Mouse (Mus musculus) bone marrow, adult 2 months (tissue): ENCODE results near the gene Jph3.

Experiments used
- CTCF ChIP-seq: fragments of 200-500 bp; IDR thresholded peaks from 2 replicates; pipeline ENCODE4 v1.5.1; 2011; ENCODE audit warnings: low read length, control low read depth; ENCODE audit not compliant: control insufficient read depth, insufficient read depth
- POLR2A ChIP-seq: fragments of 200-500 bp; IDR thresholded peaks from 2 replicates; pipeline ENCODE4 v1.6.1; 2011; ENCODE audit warnings: low read depth, mild to moderate bottlenecking, control low read depth, low read length, borderline replicate concordance; ENCODE audit not compliant: control insufficient read depth

- peak; percentile 33; the same call in 1 of the 2 replicates for TF ChIP-seq CTCF
- TF ChIP-seq POLR2A: no peak
Measured at GRCm38 (mm10) chr8:121808032-121808431, 78.6 kb downstream of the Jph3 start.
